Mouse (Mus musculus): ENCODE measurements at regions not wholly inside any gene's neighbourhood (a gene's known extent, or its start where the extent isn't known, plus 50 kb on each side); places are given as distances from the start of the nearest gene placed in this dataset.

- Histone ChIP-seq H3K9ac (ENCODE audit: low read depth, low read length) (no peak overlapping the region), H3K27me3 (replicated peaks; ENCODE audit: control insufficient read depth, insufficient read depth, low read length) (no peaks in the 10 kb centered on the region), H3K4me2 (ENCODE audit: low read length) (no peak overlapping the region), H3K4me1 (ENCODE audit: control insufficient read depth, insufficient read depth, low read depth, low read length) (no peaks in the 10 kb centered on the region), H3K27ac (ENCODE audit: low read depth, low read length) (no peak overlapping the region), H3K9me3 (ENCODE audit: control insufficient read depth, low read length) (no peaks in the 10 kb centered on the region), H3K4me3 (ENCODE audit: low read length) (no peak overlapping the region), H3K36me3 (ENCODE audit: control insufficient read depth, insufficient read depth, low read length) (no peaks in the 10 kb centered on the region)
- ATAC-seq = no peak
- WGBS = 83% methylated on average over 12 of the region's 12 CpGs
These were observed 87.2 kb upstream of the Xpo1 start for GRCm38 (mm10) chr11:23168546-23169218.

DNA sequence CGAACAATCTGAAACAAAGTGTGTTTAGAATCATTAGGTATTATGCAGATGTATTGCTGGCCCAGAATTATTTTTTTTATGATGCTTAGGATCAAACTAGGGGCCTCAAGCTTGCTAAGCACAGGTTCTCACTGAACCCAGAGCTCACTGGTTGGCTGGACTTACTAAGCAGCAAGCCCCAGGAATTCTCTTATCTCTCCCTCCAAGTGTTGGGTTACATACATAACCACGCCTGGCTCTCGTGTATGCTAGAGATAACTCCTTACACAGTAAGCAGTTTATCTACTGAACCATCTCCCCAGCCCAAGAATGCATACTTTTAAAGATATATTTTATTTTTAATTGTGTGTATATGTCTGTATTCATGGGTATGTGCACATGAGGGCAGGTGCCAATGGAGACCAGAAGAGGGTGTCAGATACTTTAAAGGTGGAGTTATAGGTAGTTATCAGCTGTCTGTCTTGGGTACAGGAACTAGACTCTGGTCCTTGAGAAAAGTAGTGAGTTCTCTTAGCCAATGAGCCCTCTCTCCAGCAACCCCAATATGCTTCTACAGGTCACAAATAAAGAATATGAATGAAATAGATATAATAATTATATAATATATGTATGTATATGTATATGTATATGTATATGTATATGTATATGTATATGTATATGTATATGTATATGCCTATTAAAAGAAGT, 86.0 kb upstream of the Xpo1 start:
- Histone ChIP-seq H3K9ac (ENCODE audit: low read depth, low read length) (no peak overlapping the region), H3K36me3 (ENCODE audit: control insufficient read depth, insufficient read depth, low read length) (no peaks in the 10 kb centered on the region), H3K4me1 (ENCODE audit: control insufficient read depth, insufficient read depth, low read depth, low read length) (no peaks in the 10 kb centered on the region), H3K4me3 (ENCODE audit: low read length) (no peak overlapping the region), H3K4me2 (ENCODE audit: low read length) (no peak overlapping the region), H3K27ac (ENCODE audit: low read depth, low read length) (no peak overlapping the region), H3K27me3 (replicated peaks; ENCODE audit: control insufficient read depth, insufficient read depth, low read length) (no peaks in the 10 kb centered on the region), H3K9me3 (ENCODE audit: control insufficient read depth, low read length) (no peaks in the 10 kb centered on the region)
- no peak for ATAC-seq
- WGBS = 86% methylated on average over 3 of the region's 3 CpGs

- Histone ChIP-seq H3K4me1 (ENCODE audit: control insufficient read depth, insufficient read depth, low read depth, low read length) (no peaks in the 10 kb centered on the region), H3K36me3 (ENCODE audit: control insufficient read depth, insufficient read depth, low read length) (no peaks in the 10 kb centered on the region), H3K9ac (ENCODE audit: low read depth, low read length) (no peak overlapping the region), H3K4me3 (ENCODE audit: low read length) (no peak overlapping the region), H3K9me3 (ENCODE audit: control insufficient read depth, low read length) (no peaks in the 10 kb centered on the region), H3K4me2 (ENCODE audit: low read length) (no peak overlapping the region), H3K27me3 (replicated peaks; ENCODE audit: control insufficient read depth, insufficient read depth, low read length) (no peaks in the 10 kb centered on the region), H3K27ac (ENCODE audit: low read depth, low read length) (no peak overlapping the region)
- 73% methylated on average over 2 of the region's 2 CpGs for WGBS
- no peak for ATAC-seq
These were observed 85.0 kb upstream of the Xpo1 start for GRCm38 (mm10) chr11:23170813-23171212.

DNA sequence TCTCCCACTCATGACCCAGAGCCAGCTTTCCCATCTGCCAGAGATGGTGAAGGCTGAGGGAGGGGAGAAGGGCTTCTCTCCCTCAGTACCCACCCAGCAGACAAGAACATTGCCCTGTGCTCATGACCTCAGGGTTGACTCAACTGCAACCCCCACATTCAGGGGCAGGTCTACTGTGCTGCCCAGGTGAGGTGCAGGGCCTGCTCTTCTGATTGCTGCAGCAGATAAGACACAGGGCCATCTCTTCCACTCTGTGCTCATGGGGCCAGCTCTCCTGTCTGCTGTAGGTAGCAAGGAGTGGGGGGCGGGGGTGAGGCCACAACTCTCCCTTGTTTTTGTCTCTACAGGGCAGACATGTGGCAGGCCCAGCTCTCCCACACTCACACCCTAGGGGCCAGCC, 84.1 kb upstream of the Xpo1 start:
- Histone ChIP-seq H3K27me3 (replicated peaks; ENCODE audit: control insufficient read depth, insufficient read depth, low read length) (no peaks in the 10 kb centered on the region), H3K4me1 (ENCODE audit: control insufficient read depth, insufficient read depth, low read depth, low read length) (no peaks in the 10 kb centered on the region), H3K9me3 (ENCODE audit: control insufficient read depth, low read length) (no peaks in the 10 kb centered on the region), H3K27ac (ENCODE audit: low read depth, low read length) (no peak overlapping the region), H3K9ac (ENCODE audit: low read depth, low read length) (no peak overlapping the region), H3K4me2 (ENCODE audit: low read length) (no peak overlapping the region), H3K4me3 (ENCODE audit: low read length) (no peak overlapping the region), H3K36me3 (ENCODE audit: control insufficient read depth, insufficient read depth, low read length) (no peaks in the 10 kb centered on the region)
- WGBS = 93% methylated on average over 1 of the region's 1 CpGs
- ATAC-seq = no peak

GRCm38 (mm10) chr11:23181647-23182046, 74.2 kb upstream of the Xpo1 start:
- 90% methylated on average over 7 of the region's 7 CpGs for WGBS
- Histone ChIP-seq H3K9me3 (ENCODE audit: control insufficient read depth, low read length) (peaks cover 3% of the 10 kb centered on the region; the same call in 1 of the 2 replicates), H3K4me1 (ENCODE audit: control insufficient read depth, insufficient read depth, low read depth, low read length) (no peaks in the 10 kb centered on the region), H3K4me3 (ENCODE audit: low read length) (no peak overlapping the region), H3K27ac (ENCODE audit: low read depth, low read length) (no peak overlapping the region), H3K27me3 (replicated peaks; ENCODE audit: control insufficient read depth, insufficient read depth, low read length) (no peaks in the 10 kb centered on the region), H3K4me2 (ENCODE audit: low read length) (no peak overlapping the region), H3K36me3 (ENCODE audit: control insufficient read depth, insufficient read depth, low read length) (no peaks in the 10 kb centered on the region), H3K9ac (ENCODE audit: low read depth, low read length) (no peak overlapping the region)
- ATAC-seq = no peak

DNA sequence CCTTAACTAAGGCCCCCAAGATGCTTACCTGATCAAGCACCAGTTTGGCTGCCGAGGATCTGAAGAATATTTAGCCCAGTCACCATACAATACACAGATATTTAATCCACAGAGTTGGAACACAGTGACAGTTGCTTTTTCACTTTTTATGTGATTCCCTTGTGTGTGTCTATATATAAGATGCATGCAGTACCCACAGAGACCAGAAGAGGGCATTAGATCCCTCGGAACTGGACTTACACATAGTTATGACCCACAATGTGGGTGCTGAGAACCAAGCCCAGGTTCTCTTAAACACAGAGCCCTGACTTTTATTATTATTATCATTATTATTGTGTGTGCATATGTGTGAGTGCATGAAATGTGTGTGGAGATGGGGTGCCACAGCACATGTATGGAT, 70.6 kb upstream of the Xpo1 start:
- H3K27ac ChIP-seq (ENCODE audit: low read depth, low read length) = no peak overlapping the region
- no peaks in the 10 kb centered on the region for H3K4me1 ChIP-seq (ENCODE audit: control insufficient read depth, insufficient read depth, low read depth, low read length)

GRCm38 (mm10) chr11:23201701-23202449, 54.0 kb upstream of the Xpo1 start:
- no peaks in the 10 kb centered on the region for H3K36me3 ChIP-seq (ENCODE audit: control insufficient read depth, insufficient read depth, low read length)
- no peak overlapping the region for H3K9ac ChIP-seq (ENCODE audit: low read depth, low read length)
- H3K27me3 ChIP-seq (replicated peaks; ENCODE audit: control insufficient read depth, insufficient read depth, low read length) = no peaks in the 10 kb centered on the region
- no peak for ATAC-seq
- 79% methylated on average over 9 of the region's 9 CpGs for WGBS
- no peak overlapping the region for H3K4me3 ChIP-seq (ENCODE audit: low read length)
- H3K4me2 ChIP-seq (ENCODE audit: low read length) = no peak overlapping the region
- no peaks in the 10 kb centered on the region for H3K4me1 ChIP-seq (ENCODE audit: control insufficient read depth, insufficient read depth, low read depth, low read length)
- no peak overlapping the region for H3K27ac ChIP-seq (ENCODE audit: low read depth, low read length)
- no peaks in the 10 kb centered on the region for H3K9me3 ChIP-seq (ENCODE audit: control insufficient read depth, low read length)

More for the DNA sequence above, 70.6 kb upstream of the Xpo1 start:
- H3K9ac ChIP-seq (ENCODE audit: low read depth, low read length) = no peak overlapping the region
- no peaks in the 10 kb centered on the region for H3K27me3 ChIP-seq (replicated peaks; ENCODE audit: control insufficient read depth, insufficient read depth, low read length)
- 89% methylated on average over 2 of the region's 2 CpGs for whole genome bisulfite sequencing
- no peak overlapping the region for H3K4me2 ChIP-seq (ENCODE audit: low read length)
- H3K36me3 ChIP-seq (ENCODE audit: control insufficient read depth, insufficient read depth, low read length) = no peaks in the 10 kb centered on the region
- H3K9me3 ChIP-seq (ENCODE audit: control insufficient read depth, low read length) = peaks cover 3% of the 10 kb centered on the region; the same call in 1 of the 2 replicates
- ATAC-seq = no peak
- H3K4me3 ChIP-seq (ENCODE audit: low read length) = no peak overlapping the region

GRCm38 (mm10) chr11:23203566-23203965, 52.3 kb upstream of the Xpo1 start:
- H3K4me1 ChIP-seq (ENCODE audit: control insufficient read depth, insufficient read depth, low read depth, low read length) = no peaks in the 10 kb centered on the region
- H3K27ac ChIP-seq (ENCODE audit: low read depth, low read length) = no peak overlapping the region
- no peak overlapping the region for H3K9ac ChIP-seq (ENCODE audit: low read depth, low read length)
- H3K27me3 ChIP-seq (replicated peaks; ENCODE audit: control insufficient read depth, insufficient read depth, low read length) = no peaks in the 10 kb centered on the region
- WGBS = 90% methylated on average over 14 of the region's 14 CpGs
- ATAC-seq = no peak
- no peak overlapping the region for H3K4me3 ChIP-seq (ENCODE audit: low read length)
- no peaks in the 10 kb centered on the region for H3K36me3 ChIP-seq (ENCODE audit: control insufficient read depth, insufficient read depth, low read length)
- H3K9me3 ChIP-seq (ENCODE audit: control insufficient read depth, low read length) = no peaks in the 10 kb centered on the region
- no peak overlapping the region for H3K4me2 ChIP-seq (ENCODE audit: low read length)

DNA sequence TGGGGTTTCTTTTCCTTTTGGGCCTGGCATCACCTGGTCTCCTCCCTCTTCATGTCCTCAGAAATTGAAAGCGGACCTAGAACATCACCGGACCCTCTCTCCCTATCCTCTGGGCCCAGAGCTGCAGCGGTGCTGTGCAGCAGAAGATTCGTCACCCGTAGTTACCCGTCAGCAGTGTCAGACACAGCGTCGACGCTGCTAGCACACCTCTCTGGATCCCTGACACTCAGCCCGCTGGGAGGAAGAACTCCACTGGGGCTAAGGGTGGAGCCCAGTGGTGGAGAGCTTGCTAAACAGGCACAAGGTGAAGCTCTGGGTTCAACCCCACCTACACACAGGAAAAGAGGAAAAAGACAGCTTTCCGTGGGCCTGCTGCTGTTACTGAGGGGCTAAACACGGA, 51.8 kb upstream of the Xpo1 start:
- no peak overlapping the region for H3K4me3 ChIP-seq (ENCODE audit: low read length)
- no peak overlapping the region for H3K27ac ChIP-seq (ENCODE audit: low read depth, low read length)
- H3K4me2 ChIP-seq (ENCODE audit: low read length) = no peak overlapping the region
- ATAC-seq = no peak
- H3K36me3 ChIP-seq (ENCODE audit: control insufficient read depth, insufficient read depth, low read length) = no peaks in the 10 kb centered on the region
- no peaks in the 10 kb centered on the region for H3K9me3 ChIP-seq (ENCODE audit: control insufficient read depth, low read length)
- 80% methylated on average over 12 of the region's 12 CpGs for WGBS
- H3K4me1 ChIP-seq (ENCODE audit: control insufficient read depth, insufficient read depth, low read depth, low read length) = no peaks in the 10 kb centered on the region
- H3K9ac ChIP-seq (ENCODE audit: low read depth, low read length) = no peak overlapping the region
- H3K27me3 ChIP-seq (replicated peaks; ENCODE audit: control insufficient read depth, insufficient read depth, low read length) = no peaks in the 10 kb centered on the region

All from hindbrain, embryonic 16.5 days (tissue).